Mouse (Mus musculus): Measurements from ENCODE around the gene Vmn2r35. TPM values are rescaled to one million over a fixed set of nuclear protein-coding genes. Genes with fewer than 3 reads are reported as not detected.
"Not testable (repeated sequence)": the region's sequence is repeated elsewhere in the genome, so short reads cannot be mapped to it uniquely, and the experiment has no call there.

Vmn2r35 gene
- not detected for total RNA-seq (2021)
- long read RNA-seq, experiment 1: 0 reads
- long read RNA-seq, experiment 2: 0 reads

- H3K27ac ChIP-seq; DNase-seq (ENCODE audit: extremely low spot score in 1 of 2, low spot score in 2 of 2); intact Hi-C loops (cut with DNase I); H3K4me3 ChIP-seq: not testable (repeated sequence)
Measured at GRCm38 (mm10) chr7:7819767-7820166, at the start of gene Vmn2r35. Gene Vmn2r35 (minus strand): TSS chr7:7819867.

- intact Hi-C loops (cut with DNase I); DNase-seq (ENCODE audit: extremely low spot score in 1 of 2, low spot score in 2 of 2); H3K4me3 ChIP-seq; H3K27ac ChIP-seq: not testable (repeated sequence)
Measured at GRCm38 (mm10) chr7:7794196-7794595, 25.5 kb downstream of the Vmn2r35 start.

Other genes starting within 250 kb of the Vmn2r35 start
- gene Vmn2r34, start 130.4 kb downstream of the Vmn2r35 start, total RNA-seq (2021): not detected
- not detected for gene Vmn2r36, start 82.6 kb upstream of the Vmn2r35 start, total RNA-seq (2021)

All from left cerebral cortex, adult 2 months (tissue).